26 mouse cellular contexts compared by ENCODE assay signal in genomic region chr1:23067715-23068114, GRCm38 (mm10). TPM values are rescaled to one million over a fixed set of nuclear protein-coding genes. Genes with fewer than 3 reads are reported as not detected.
A peak's percentile ranks its signal among the peaks of the same experiment; 100 is the strongest.
DNase-seq lines count a peak whose midpoint lies in the region; ATAC-seq and TF ChIP-seq lines count a peak whose summit lies in the region.
"Had no signal": no experiment of that assay in that cellular context is flagged by ENCODE, and none has a peak within 500 bp of the region (broad histone marks: within the 10 kb centered on the region; RNA-seq: fewer than 3 reads in every experiment).

No protein-coding gene starts in this region.

- no peak overlapping the region for H3K4me3 ChIP-seq in layer of hippocampus, adult 2 months
- H3K4me3 ChIP-seq: forebrain, embryonic 10.5 days; forebrain, embryonic 13.5 days; heart, embryonic 13.5 days had no signal

- ATAC-seq in frontal cortex, adult (ENCODE audit: low TSS enrichment), result peak; percentile 68
- ATAC-seq in monocyte, adult 5-6 weeks (replicated peaks; ENCODE audit: insufficient number of reproducible peaks, low FRiP score, low TSS enrichment, poor library complexity, severe bottlenecking), result no peak
- ATAC-seq: forebrain, embryonic 13.5 days; forebrain, embryonic 16.5 days; hindbrain, postnatal 0 days; Patski had no signal

- H3K27ac ChIP-seq in layer of hippocampus, adult 2 months, result peak overlapping the region; percentile 56
- H3K27ac ChIP-seq: forebrain, embryonic 10.5 days; forebrain, embryonic 13.5 days; heart, embryonic 13.5 days; hindbrain, embryonic 14.5 days; hindbrain, postnatal 0 days had no signal

- TF ChIP-seq CTCF in layer of hippocampus, adult 2 months (conservative IDR thresholded peaks at IDR 0.05), result no peak

- DNase-seq in frontal cortex, postnatal 14 days (ENCODE audit: low spot score in 2 of 2), result no peak
- peak; percentile 29 to 46 for DNase-seq in layer of hippocampus, adult 2 months (ENCODE audit: low spot score in 2 of 2)
- no peak for DNase-seq in layer of hippocampus, postnatal 14 days (ENCODE audit: low spot score in 2 of 2)
- DNase-seq in layer of hippocampus, adult 8-10 months (ENCODE audit: low spot score in 2 of 2), result peak; percentile 22 to 62
- DNase-seq in telencephalon, adult 2 months (ENCODE audit: low read depth, low spot score), result peak; percentile 21
- DNase-seq: adrenal gland, postnatal 10 days; adrenal gland, postnatal 36 days; B cell, adult 2 months; cerebellum, adult 11 months; cerebellum, adult 2 months; cerebellum, postnatal 14 days; gastrocnemius, postnatal 25 days; heart, adult 18-20 months; heart, postnatal 14 days; heart, postnatal 4 days had no signal

RNA-seq across cellular contexts. Expression of gene 4933415F23Rik, which starts 34.3 kb away (rescaled TPM):
- not detected for total RNA-seq in layer of hippocampus, adult 2 months (2021)
- total RNA-seq in layer of hippocampus, postnatal 14 days (2021), result not detected
- total RNA-seq in layer of hippocampus, adult 8-10 months (2022), result under 1 TPM in 1 of 4 experiments, not detected in 3; 0.17 TPM
- not detected in 3 replicates for total RNA-seq in monocyte, adult 5-6 weeks (2017)
- total RNA-seq: adrenal gland, adult 18-20 months; adrenal gland, postnatal 10 days; adrenal gland, postnatal 36 days; CH12.LX; heart, adult 18-20 months; heart, postnatal 14 days; heart, postnatal 4 days; hindbrain, postnatal 0 days had no signal

Comparison
In these comparisons a context has a peak if more than half of its experiments do, and no peak if none do; other contexts are left out.
1. DNase-seq: peak in layer of hippocampus, adult 2 months (2 of 2), layer of hippocampus, adult 8-10 months (2 of 2) and telencephalon, adult 2 months (single experiment); none in frontal cortex, postnatal 14 days (0 of 2) and layer of hippocampus, postnatal 14 days (0 of 2).